ENCODE assay signal across 9 mouse cellular contexts in the genomic region with DNA sequence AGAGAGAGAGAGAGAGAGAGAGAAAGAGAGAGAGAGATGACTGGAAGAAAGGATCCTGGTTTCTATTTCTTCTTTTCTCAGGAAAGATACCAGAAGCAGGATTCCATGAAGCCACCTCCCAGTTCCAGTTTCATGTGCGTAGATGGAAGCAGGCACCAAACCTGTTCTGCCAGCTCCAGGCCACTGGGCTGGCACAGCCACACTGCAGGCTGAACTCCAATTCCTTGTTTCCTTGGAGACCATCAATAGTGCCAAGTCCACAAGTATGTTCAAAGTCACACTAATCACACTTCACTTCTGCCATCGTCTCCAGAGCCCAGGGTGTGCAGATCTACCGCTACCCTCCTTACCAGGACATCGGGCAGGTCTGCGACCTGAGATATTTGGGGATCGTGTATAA. TPM values are rescaled to one million over a fixed set of nuclear protein-coding genes. Genes with fewer than 3 reads are reported as not detected.
DNase-seq lines count a peak whose midpoint lies in the region; ATAC-seq and TF ChIP-seq lines count a peak whose summit lies in the region.
"Had no signal": no experiment of that assay in that cellular context is flagged by ENCODE, and none has a peak within 500 bp of the region (broad histone marks: within the 10 kb centered on the region; RNA-seq: fewer than 3 reads in every experiment).

No protein-coding gene starts in this region.

- no peak for TF ChIP-seq CTCF in gastrocnemius, adult 2 months (IDR thresholded peaks at IDR 0.05)
- TF ChIP-seq CTCF in hindbrain, postnatal 0 days (IDR thresholded peaks at IDR 0.05; ENCODE audit: low read depth) = no peak

- H3K4me3 ChIP-seq in gastrocnemius, adult 2 months = no peak overlapping the region
- no peak overlapping the region for H3K4me3 ChIP-seq in hindbrain, postnatal 0 days (ENCODE audit: low read length)

- H3K9me3 ChIP-seq in hindbrain, postnatal 0 days (ENCODE audit: low read length) = no peaks in the 10 kb centered on the region

- H3K4me2 ChIP-seq in hindbrain, postnatal 0 days (ENCODE audit: low read depth, low read length) = no peak overlapping the region

- ATAC-seq in hindbrain, postnatal 0 days = peak; percentile 84

- H3K4me1 ChIP-seq in hindbrain, postnatal 0 days (ENCODE audit: insufficient read depth, low read length) = no peaks in the 10 kb centered on the region; the same call in 1 of the 2 replicates

- H3K9ac ChIP-seq in hindbrain, postnatal 0 days (replicated peaks; ENCODE audit: low read length) = no peak overlapping the region

- 50% methylated on average over 6 of the region's 6 CpGs for WGBS in hindbrain, postnatal 0 days

- H3K27ac ChIP-seq in gastrocnemius, adult 2 months = no peak overlapping the region
- H3K27ac ChIP-seq in hindbrain, postnatal 0 days = no peak overlapping the region

- no peaks in the 10 kb centered on the region for H3K27me3 ChIP-seq in hindbrain, postnatal 0 days (ENCODE audit: insufficient read depth, low read length)
- H3K27me3 ChIP-seq: CH12.LX had no signal

- intact Hi-C loops in gastrocnemius, adult 2 months (cut with DNase I) = no loop called here
- intact Hi-C loops in gastrocnemius, postnatal 36 days (cut with DNase I) = no loop called here

- DNase-seq in gastrocnemius, adult 2 months = peak; percentile 69
- no peak for DNase-seq in gastrocnemius, postnatal 36 days
- peak; percentile 13 for DNase-seq in adipocyte (ENCODE audit: low spot score)
- peak; percentile 75 for DNase-seq in hindbrain, postnatal 0 days (ENCODE audit: low spot score)
- peak; percentile 53 for DNase-seq in lung, postnatal 10 days
- DNase-seq in left cerebral cortex, adult 9 months (ENCODE audit: low spot score in 2 of 2) = no peak
- DNase-seq in frontal cortex, postnatal 14 days (ENCODE audit: low spot score in 2 of 2) = no peak
- DNase-seq in adrenal gland, postnatal 4 days (ENCODE audit: low spot score in 2 of 2) = no peak

- no peaks in the 10 kb centered on the region for H3K36me3 ChIP-seq in hindbrain, postnatal 0 days (ENCODE audit: insufficient read depth, low read length)

RNA-seq across cellular contexts. Expression of a gene that starts 15.2 kb away (rescaled TPM):
- total RNA-seq in gastrocnemius, adult 2 months (2021) = 10 to 100 TPM; 66.2 to 83.3 TPM
- total RNA-seq in gastrocnemius, postnatal 36 days (2021) = 10 to 100 TPM; 44.2 to 56.9 TPM
- total RNA-seq in hindbrain, postnatal 0 days (2014; rRNA removed) = 38.4 and 47.2 TPM in 2 replicates
- polyA plus RNA-seq in hindbrain, postnatal 0 days (2015; fragmentation: Nextera tagmentation; extraction: Ambion mirVana) = 17.3 and 19.6 TPM in 2 replicates
- 10 to 100 TPM; 64.6 to 75.2 TPM for total RNA-seq in adrenal gland, postnatal 4 days (2021)

Comparison
In these comparisons a context has a peak if more than half of its experiments do, and no peak if none do; other contexts are left out.
1. DNase-seq: peak in gastrocnemius, adult 2 months (single experiment), adipocyte (single experiment), hindbrain, postnatal 0 days (single experiment) and lung, postnatal 10 days (single experiment); none in gastrocnemius, postnatal 36 days (0 of 2), left cerebral cortex, adult 9 months (0 of 2), frontal cortex, postnatal 14 days (0 of 2) and adrenal gland, postnatal 4 days (0 of 2).